Mouse (Mus musculus) intestine, embryonic 15.5 days (tissue): ENCODE data around the gene Lrr1. TPM values are rescaled to one million over a fixed set of nuclear protein-coding genes. Genes with fewer than 3 reads are reported as not detected.
"Not testable (repeated sequence)": the region's sequence is repeated elsewhere in the genome, so short reads cannot be mapped to it uniquely, and the experiment has no call there.

Source experiments
- ATAC-seq: fragments of 200-750 bp; cut with Nextera tagmentation; 2 replicates; pipeline ENCODE4 v1.8.0; 2017; ENCODE audit warnings: moderate TSS enrichment, moderate library complexity
- H3K27ac ChIP-seq: fragments of 300-500 bp; sonication (generic); 2 replicates; pipeline ENCODE4 v1.5.1; 2015; ENCODE audit warnings: mild to moderate bottlenecking, inconsistent platforms
- H3K27me3 ChIP-seq: fragments of 300-500 bp; sonication (generic); replicated peaks from 2 replicates; pipeline ENCODE4 v1.6.1; 2015; ENCODE audit warnings: inconsistent platforms
- H3K36me3 ChIP-seq: fragments of 300-500 bp; sonication (generic); 2 replicates; pipeline ENCODE4 v1.6.1; 2015; ENCODE audit warnings: inconsistent platforms
- H3K4me1 ChIP-seq: fragments of 300-500 bp; sonication (generic); replicated peaks from 2 replicates; pipeline ENCODE4 v1.6.1; 2015; ENCODE audit warnings: inconsistent platforms
- H3K4me2 ChIP-seq: fragments of 300-500 bp; sonication (generic); replicated peaks from 2 replicates; pipeline ENCODE4 v1.6.1; 2015; ENCODE audit warnings: mild to moderate bottlenecking, inconsistent platforms
- H3K4me3 ChIP-seq: fragments of 300-500 bp; sonication (generic); replicated peaks from 2 replicates; pipeline ENCODE4 v1.5.1; 2015; ENCODE audit warnings: inconsistent platforms
- H3K9ac ChIP-seq: fragments of 300-500 bp; sonication (generic); 2 replicates; pipeline ENCODE4 v1.6.1; 2015; ENCODE audit warnings: inconsistent platforms
- H3K9me3 ChIP-seq: fragments of 300-500 bp; sonication (generic); 2 replicates; pipeline ENCODE4 v1.6.1; 2016; ENCODE audit warnings: inconsistent platforms
- WGBS: fragments of 180-500 bp; shearing (Covaris S2); methylation state at CpG from one replicate; pipeline ENCODE4 v1.1.7; 2015; 5-methylcytosine and 5-hydroxymethylcytosine counted together
- polyA plus RNA-seq: library from polyadenylated mRNA; unstranded; fragments of >200 nt; fragmentation: Nextera tagmentation; extraction: Ambion mirVana; gene quantifications from 2 replicates; pipeline ENCODE4 v1.2.1, GENCODE M21; 2015

Lrr1 gene
- polyA plus RNA-seq, 1 experiment from 2014 or later = 17.2 TPM

- not testable (repeated sequence) for H3K27ac ChIP-seq, H3K27me3 ChIP-seq, H3K9me3 ChIP-seq, H3K4me3 ChIP-seq, H3K4me1 ChIP-seq, ATAC-seq, H3K4me2 ChIP-seq, H3K9ac ChIP-seq, H3K36me3 ChIP-seq
- 77% methylated on average over 8 of the region's 8 CpGs for WGBS
These were observed 1.6 kb upstream of the Lrr1 start for GRCm38 (mm10) chr12:69166861-69167581.

- peak; percentile 40 for ATAC-seq
These were observed 756 bp upstream of the Lrr1 start for GRCm38 (mm10) chr12:69167656-69168460.

GRCm38 (mm10) chr12:69171307-69171706, 2.7 kb downstream of the Lrr1 start:
- H3K4me1 ChIP-seq = 0 out of 2 replicates have a peak, but pooled peaks cover 6% of the 10 kb centered on the region
- no peak for ATAC-seq
- H3K4me2 ChIP-seq = no peak overlapping the region
- WGBS = 92% methylated on average over 2 of the region's 2 CpGs
- no peak overlapping the region for H3K4me3 ChIP-seq
- 0 out of 2 replicates have a peak, but pooled peaks cover 3% of the 10 kb centered on the region for H3K36me3 ChIP-seq
- H3K9me3 ChIP-seq = no peaks in the 10 kb centered on the region
- H3K27ac ChIP-seq = no peak overlapping the region
- no peak overlapping the region for H3K9ac ChIP-seq
- H3K27me3 ChIP-seq = no peaks in the 10 kb centered on the region

More at GRCm38 (mm10) chr12:69167656-69168460, 756 bp upstream of the Lrr1 start:
- Histone ChIP-seq H3K4me3 (peak overlapping the region; percentile 76), H3K9ac (peak overlapping the region; percentile 60), H3K27me3 (no peaks in the 10 kb centered on the region), H3K9me3 (no peaks in the 10 kb centered on the region), H3K36me3 (no peaks in the 10 kb centered on the region), H3K4me1 (peaks cover 6% of the 10 kb centered on the region; the same call in 1 of the 2 replicates), H3K27ac (0 out of 2 replicates have a peak overlapping the region, but pooled peaks have one; percentile 61), H3K4me2 (peak overlapping the region; percentile 77)
- WGBS = 6% methylated on average over 18 of the region's 18 CpGs

- 69% methylated on average over 3 of the region's 3 CpGs for WGBS
- Histone ChIP-seq H3K36me3 (0 out of 2 replicates have a peak, but pooled peaks cover 3% of the 10 kb centered on the region), H3K27ac (no peak overlapping the region)
These were observed 7.4 kb downstream of the Lrr1 start for GRCm38 (mm10) chr12:69175975-69176374.

GRCm38 (mm10) chr12:69177526-69177925, 8.9 kb downstream of the Lrr1 start:
- Histone ChIP-seq H3K36me3 (0 out of 2 replicates have a peak, but pooled peaks cover 3% of the 10 kb centered on the region), H3K9me3 (no peaks in the 10 kb centered on the region), H3K4me2 (no peak overlapping the region), H3K4me1 (no peaks in the 10 kb centered on the region), H3K27ac (no peak overlapping the region), H3K4me3 (no peak overlapping the region), H3K9ac (no peak overlapping the region), H3K27me3 (no peaks in the 10 kb centered on the region)
- 79% methylated on average over 3 of the region's 3 CpGs for WGBS
- no peak for ATAC-seq

More at GRCm38 (mm10) chr12:69175975-69176374, 7.4 kb downstream of the Lrr1 start:
- H3K4me3 ChIP-seq = no peak overlapping the region
- no peaks in the 10 kb centered on the region for H3K4me1 ChIP-seq
- no peaks in the 10 kb centered on the region for H3K9me3 ChIP-seq
- peak; percentile 74 for ATAC-seq
- no peak overlapping the region for H3K9ac ChIP-seq
- no peak overlapping the region for H3K4me2 ChIP-seq
- no peaks in the 10 kb centered on the region for H3K27me3 ChIP-seq

- 74% methylated on average over 12 of the region's 12 CpGs for WGBS
- no peaks in the 10 kb centered on the region for H3K9me3 ChIP-seq
- no peaks in the 10 kb centered on the region for H3K4me1 ChIP-seq
- no peak overlapping the region for H3K4me3 ChIP-seq
- H3K4me2 ChIP-seq = no peak overlapping the region
- ATAC-seq = no peak
- H3K27me3 ChIP-seq = no peaks in the 10 kb centered on the region
- no peak overlapping the region for H3K27ac ChIP-seq
- H3K36me3 ChIP-seq = no peaks in the 10 kb centered on the region
- H3K9ac ChIP-seq = no peak overlapping the region
These were observed 10.8 kb downstream of the Lrr1 start for GRCm38 (mm10) chr12:69179371-69179770.

- no peak for ATAC-seq
- Histone ChIP-seq H3K27me3 (no peaks in the 10 kb centered on the region), H3K4me1 (peaks cover 3% of the 10 kb centered on the region; the same call in 1 of the 2 replicates), H3K9ac (no peak overlapping the region), H3K4me3 (no peak overlapping the region), H3K36me3 (no peaks in the 10 kb centered on the region), H3K27ac (no peak overlapping the region), H3K9me3 (no peaks in the 10 kb centered on the region), H3K4me2 (no peak overlapping the region)
- WGBS = 92% methylated on average over 4 of the region's 4 CpGs
These were observed 13.2 kb downstream of the Lrr1 start for GRCm38 (mm10) chr12:69181800-69182199.

- WGBS = under 1% methylated on average over 84 of the region's 84 CpGs
- peak within 1 kb of the TSS; percentile 92 for H3K9ac ChIP-seq
- no peaks in the 10 kb centered on the region for H3K36me3 ChIP-seq
- no peaks in the 10 kb centered on the region for H3K27me3 ChIP-seq
- H3K4me1 ChIP-seq = peaks cover 10% of the 10 kb centered on the region; the same call in 1 of the 2 replicates
- H3K4me2 ChIP-seq = peak within 1 kb of the TSS; percentile 90
- peak within 1 kb of the TSS; percentile 82 for H3K4me3 ChIP-seq
- H3K9me3 ChIP-seq = no peaks in the 10 kb centered on the region
- H3K27ac ChIP-seq = peak within 1 kb of the TSS; percentile 88
- peak; percentile 99 for ATAC-seq
These were observed 15.1 kb downstream of the Lrr1 start, which contains the start of the genes Rpl36al and Mgat2 for GRCm38 (mm10) chr12:69183583-69184308. Rpl36al (minus strand) TSS chr12:69184083. Mgat2 (plus strand) TSS chr12:69184157.

GRCm38 (mm10) chr12:69184342-69185295, 16.0 kb downstream of the Lrr1 start:
- WGBS = 2% methylated on average over 86 of the region's 86 CpGs
- Histone ChIP-seq H3K4me1 (peaks cover 10% of the 10 kb centered on the region; the same call in 1 of the 2 replicates), H3K27ac (peak overlapping the region; percentile 88), H3K4me2 (peak overlapping the region; percentile 90), H3K27me3 (no peaks in the 10 kb centered on the region), H3K4me3 (peak overlapping the region; percentile 82), H3K36me3 (no peaks in the 10 kb centered on the region), H3K9me3 (no peaks in the 10 kb centered on the region), H3K9ac (peak overlapping the region; percentile 92)
- peak; percentile 71 for ATAC-seq

GRCm38 (mm10) chr12:69185371-69185770, 16.8 kb downstream of the Lrr1 start:
- 70% methylated on average over 7 of the region's 7 CpGs for WGBS
- ATAC-seq = no peak
- H3K36me3 ChIP-seq = 0 out of 2 replicates have a peak, but pooled peaks cover 4% of the 10 kb centered on the region
- no peaks in the 10 kb centered on the region for H3K27me3 ChIP-seq
- H3K9ac ChIP-seq = peak overlapping the region; percentile 92
- H3K27ac ChIP-seq = no peak overlapping the region
- peaks cover 10% of the 10 kb centered on the region; the same call in 1 of the 2 replicates for H3K4me1 ChIP-seq
- H3K4me3 ChIP-seq = peak overlapping the region; percentile 82
- peak overlapping the region; percentile 90 for H3K4me2 ChIP-seq
- H3K9me3 ChIP-seq = no peaks in the 10 kb centered on the region
